8 mouse cellular contexts compared by ENCODE assay signal in the genomic region with DNA sequence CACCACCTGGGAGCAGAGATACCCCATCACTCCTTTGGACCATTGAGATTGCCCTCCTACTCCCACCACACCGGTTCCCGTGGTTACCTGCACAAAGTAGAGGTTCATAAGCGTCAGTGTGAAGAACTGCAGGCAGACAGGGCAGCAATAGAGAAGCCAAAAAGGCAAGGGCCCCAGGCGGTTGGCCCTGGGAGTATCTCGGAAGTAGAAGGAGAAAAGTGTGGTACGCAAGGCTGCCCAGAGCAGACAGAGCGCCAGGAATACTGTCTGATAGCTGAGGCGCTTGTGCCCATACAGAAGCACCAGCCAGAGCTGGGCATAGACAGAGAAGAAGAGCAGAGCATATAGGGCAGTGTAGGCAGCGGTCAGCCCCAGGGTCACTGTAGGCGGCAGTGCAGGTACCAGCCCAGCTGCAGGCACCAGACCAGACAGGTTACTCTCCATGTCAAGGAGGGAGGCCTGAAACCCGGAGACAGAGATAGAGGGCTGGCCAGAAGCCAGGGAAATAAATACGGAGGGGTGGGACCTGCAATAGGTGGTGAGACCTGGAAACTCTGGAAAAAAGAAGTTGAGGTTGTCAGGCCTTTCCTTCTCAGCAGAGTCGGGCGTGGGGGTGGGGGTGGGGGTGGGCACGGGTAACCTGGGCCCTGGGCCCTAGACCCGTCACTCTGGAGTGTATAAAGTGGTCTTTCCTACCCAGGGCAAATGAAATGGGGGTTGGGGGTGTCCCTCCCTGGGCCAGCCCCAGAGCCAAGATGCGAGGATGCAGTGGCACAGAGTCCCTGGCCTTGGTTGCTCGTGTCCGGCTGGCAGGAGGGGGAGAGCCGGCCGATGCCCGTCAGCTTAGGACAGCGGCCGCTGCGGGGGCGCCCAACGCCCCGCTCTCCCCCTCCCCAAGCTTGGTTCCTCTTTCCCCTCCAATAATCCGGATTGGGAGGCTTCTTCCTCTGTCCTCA. TPM values are rescaled to one million over a fixed set of nuclear protein-coding genes. Genes with fewer than 3 reads are reported as not detected.
A peak's percentile ranks its signal among the peaks of the same experiment; 100 is the strongest.
DNase-seq lines count a peak whose midpoint lies in the region; ATAC-seq and TF ChIP-seq lines count a peak whose summit lies in the region.

No protein-coding gene starts in this region.

- DNase-seq in left cerebral cortex, adult 2 months (ENCODE audit: extremely low spot score in 1 of 2, low spot score in 2 of 2): no peak
- no peak for DNase-seq in left cerebral cortex, adult 8-10 months (ENCODE audit: low spot score in 2 of 2)
- DNase-seq in gastrocnemius, adult 18-20 months (ENCODE audit: low spot score): no peak
- no peak for DNase-seq in right cerebral cortex, postnatal 36 days (ENCODE audit: low spot score in 2 of 2)
- no peak for DNase-seq in testis, postnatal 10 days (ENCODE audit: low spot score)

- no peak for TF ChIP-seq CTCF in left cerebral cortex, adult 2 months (IDR thresholded peaks at IDR 0.05)

- WGBS in heart, embryonic 16.5 days: 19% methylated on average over 28 of the region's 29 CpGs
- 22% methylated on average over 29 of the region's 29 CpGs for WGBS in liver, embryonic 15.5 days (ENCODE audit: insufficient replicate concordance)

- no peak for ATAC-seq in heart, embryonic 16.5 days (replicated peaks; ENCODE audit: extremely low read depth, insufficient read depth, low FRiP score)
- ATAC-seq in liver, embryonic 15.5 days (ENCODE audit: insufficient read depth): no peak

- peak overlapping the region; percentile 97 for H3K27ac ChIP-seq in left cerebral cortex, adult 2 months
- H3K27ac ChIP-seq in brown adipose tissue, adult 24 weeks (replicated peaks; ENCODE audit: low read depth, low read length): peak overlapping the region; percentile 72
- H3K27ac ChIP-seq in heart, embryonic 16.5 days (ENCODE audit: low read length): peak overlapping the region; percentile 50; the same call in 1 of the 2 replicates
- peak overlapping the region; percentile 51; the same call in 1 of the 2 replicates for H3K27ac ChIP-seq in liver, embryonic 15.5 days (replicated peaks)

- H3K9ac ChIP-seq in heart, embryonic 16.5 days (ENCODE audit: low read length): peak overlapping the region; percentile 84
- peak overlapping the region; percentile 68 for H3K9ac ChIP-seq in liver, embryonic 15.5 days

- peaks cover 5% of the 10 kb centered on the region; the same call in 1 of the 2 replicates for H3K4me1 ChIP-seq in brown adipose tissue, adult 24 weeks (ENCODE audit: control insufficient read depth, insufficient read depth, insufficient read length, low read length)
- peaks cover 18% of the 10 kb centered on the region for H3K4me1 ChIP-seq in heart, embryonic 16.5 days (ENCODE audit: control insufficient read depth, insufficient read depth, low read length)
- H3K4me1 ChIP-seq in liver, embryonic 15.5 days (replicated peaks): peaks cover 30% of the 10 kb centered on the region

- peak overlapping the region; percentile 92 for H3K4me3 ChIP-seq in left cerebral cortex, adult 2 months
- peak overlapping the region; percentile 82 for H3K4me3 ChIP-seq in brown adipose tissue, adult 24 weeks (ENCODE audit: insufficient read depth, low read depth, low read length)
- H3K4me3 ChIP-seq in heart, embryonic 16.5 days (ENCODE audit: low read length): peak overlapping the region; percentile 85
- peak overlapping the region; percentile 82 for H3K4me3 ChIP-seq in liver, embryonic 15.5 days (replicated peaks)

- no peaks in the 10 kb centered on the region for H3K9me3 ChIP-seq in heart, embryonic 16.5 days (replicated peaks; ENCODE audit: control insufficient read depth, low read length)
- no peaks in the 10 kb centered on the region for H3K9me3 ChIP-seq in liver, embryonic 15.5 days (replicated peaks)

- H3K4me2 ChIP-seq in heart, embryonic 16.5 days (ENCODE audit: low read depth, low read length): peak overlapping the region; percentile 91
- H3K4me2 ChIP-seq in liver, embryonic 15.5 days: peak overlapping the region; percentile 96

- H3K27me3 ChIP-seq in heart, embryonic 16.5 days (ENCODE audit: control insufficient read depth, insufficient read depth, low read length): peaks cover 5% of the 10 kb centered on the region; the same call in 1 of the 2 replicates
- H3K27me3 ChIP-seq in liver, embryonic 15.5 days: peaks cover 8% of the 10 kb centered on the region

- no peaks in the 10 kb centered on the region for H3K36me3 ChIP-seq in heart, embryonic 16.5 days (ENCODE audit: control insufficient read depth, insufficient read depth)
- H3K36me3 ChIP-seq in liver, embryonic 15.5 days (replicated peaks): no peaks in the 10 kb centered on the region

- intact Hi-C loops in left cerebral cortex, adult 2 months (cut with DNase I): loop anchor here (5.0 kb wide), 1 partner anchor 37 kb away; the partner anchor contains the start of gene Plcb3

RNA-seq across cellular contexts. Expression of gene Bad, which starts 1.0 kb away (rescaled TPM):
- total RNA-seq in left cerebral cortex, adult 2 months (2021): 10 to 100 TPM; 34.8 to 36.2 TPM
- total RNA-seq in left cerebral cortex, adult 8-10 months (2022): 10 to 100 TPM; 34.6 to 44.9 (median 37.6) TPM
- polyA plus RNA-seq in brown adipose tissue, adult 24 weeks (2012; ENCODE audit: insufficient read depth, insufficient read length, missing spikeins): 47.1 and 49.4 TPM in 2 replicates
- 58.4 and 59.2 TPM in 2 replicates for polyA plus RNA-seq in heart, embryonic 16.5 days (2015; fragmentation: Nextera tagmentation; extraction: Ambion mirVana)
- 25.5 and 26.1 TPM in 2 replicates for polyA plus RNA-seq in liver, embryonic 15.5 days (2015; fragmentation: Nextera tagmentation; extraction: Ambion mirVana)
- 10 to 100 TPM in 1 of 2 experiments, 1 to 10 TPM in 1; 9.7 to 12.2 TPM for total RNA-seq in gastrocnemius, adult 18-20 months (2021)

RNA-seq across cellular contexts. Expression of gene Gpr137, which starts 1.6 kb away (rescaled TPM):
- total RNA-seq in left cerebral cortex, adult 2 months (2021): 100 to 1,000 TPM in 1 of 2 experiments, 10 to 100 TPM in 1; 97.3 to 104 TPM
- 100 to 1,000 TPM; 101 to 106 (median 104) TPM for total RNA-seq in left cerebral cortex, adult 8-10 months (2022)
- 31.2 and 45.5 TPM in 2 replicates for polyA plus RNA-seq in brown adipose tissue, adult 24 weeks (2012; ENCODE audit: insufficient read depth, insufficient read length, missing spikeins)
- 20.8 and 22.3 TPM in 2 replicates for polyA plus RNA-seq in heart, embryonic 16.5 days (2015; fragmentation: Nextera tagmentation; extraction: Ambion mirVana)
- polyA plus RNA-seq in liver, embryonic 15.5 days (2015; fragmentation: Nextera tagmentation; extraction: Ambion mirVana): 7.4 TPM in 2 replicates
- total RNA-seq in gastrocnemius, adult 18-20 months (2021): 10 to 100 TPM; 10.0 to 10.4 TPM

RNA-seq across cellular contexts. Expression of gene Kcnk4, which starts 6.4 kb away (rescaled TPM):
- total RNA-seq in left cerebral cortex, adult 2 months (2021): 10 to 100 TPM; 39.1 to 39.2 TPM
- total RNA-seq in left cerebral cortex, adult 8-10 months (2022): 10 to 100 TPM; 25.0 to 31.5 (median 25.7) TPM
- 1.6 and 1.8 TPM in 2 replicates for polyA plus RNA-seq in brown adipose tissue, adult 24 weeks (2012; ENCODE audit: insufficient read depth, insufficient read length, missing spikeins)
- polyA plus RNA-seq in heart, embryonic 16.5 days (2015; fragmentation: Nextera tagmentation; extraction: Ambion mirVana): 0.50 and 0.95 TPM in 2 replicates
- polyA plus RNA-seq in liver, embryonic 15.5 days (2015; fragmentation: Nextera tagmentation; extraction: Ambion mirVana): 0.08 TPM in 1 of 2 replicates, not detected in the other
- total RNA-seq in gastrocnemius, adult 18-20 months (2021): not detected

RNA-seq across cellular contexts. Expression of gene Catsperz, which starts 15.5 kb away (rescaled TPM):
- 10 to 100 TPM; 23.1 TPM for total RNA-seq in left cerebral cortex, adult 2 months (2021)
- total RNA-seq in left cerebral cortex, adult 8-10 months (2022): 10 to 100 TPM; 15.5 to 18.5 (median 16.6) TPM
- not detected in 2 replicates for polyA plus RNA-seq in brown adipose tissue, adult 24 weeks (2012; ENCODE audit: insufficient read depth, insufficient read length, missing spikeins)
- polyA plus RNA-seq in heart, embryonic 16.5 days (2015; fragmentation: Nextera tagmentation; extraction: Ambion mirVana): 2.8 and 3.9 TPM in 2 replicates
- 0.24 and 0.59 TPM in 2 replicates for polyA plus RNA-seq in liver, embryonic 15.5 days (2015; fragmentation: Nextera tagmentation; extraction: Ambion mirVana)
- total RNA-seq in gastrocnemius, adult 18-20 months (2021): not detected

RNA-seq across cellular contexts. Expression of gene Esrra, which starts 19.1 kb away (rescaled TPM):
- 10 to 100 TPM; 66.8 to 69.2 TPM for total RNA-seq in left cerebral cortex, adult 2 months (2021)
- 10 to 100 TPM; 60.5 to 66.0 (median 63.4) TPM for total RNA-seq in left cerebral cortex, adult 8-10 months (2022)
- polyA plus RNA-seq in brown adipose tissue, adult 24 weeks (2012; ENCODE audit: insufficient read depth, insufficient read length, missing spikeins): 86.4 and 123 TPM in 2 replicates
- 43.4 and 48.2 TPM in 2 replicates for polyA plus RNA-seq in heart, embryonic 16.5 days (2015; fragmentation: Nextera tagmentation; extraction: Ambion mirVana)
- polyA plus RNA-seq in liver, embryonic 15.5 days (2015; fragmentation: Nextera tagmentation; extraction: Ambion mirVana): 3.8 and 4.9 TPM in 2 replicates
- total RNA-seq in gastrocnemius, adult 18-20 months (2021): 10 to 100 TPM; 76.5 to 93.1 TPM

Comparison
In these comparisons a context has a peak if more than half of its experiments do, and no peak if none do; other contexts are left out.
1. RNA of gene Gpr137, which starts 1.6 kb away (total RNA-seq): 101 to 106 TPM in left cerebral cortex, adult 8-10 months and 97.3 to 104 TPM in left cerebral cortex, adult 2 months; 10.0 to 10.4 TPM in gastrocnemius, adult 18-20 months; every median in the first group is over 4 times any median in the second.
2. RNA of gene Kcnk4, which starts 6.4 kb away (total RNA-seq): 39.1 to 39.2 TPM in left cerebral cortex, adult 2 months and 25.0 to 31.5 TPM in left cerebral cortex, adult 8-10 months; not detected in gastrocnemius, adult 18-20 months; every median in the first group is over 10 times any median in the second.
3. Peak in every context shown above with its lines, with median percentiles within 50 percentile points of each other: H3K27ac ChIP-seq and H3K4me3 ChIP-seq.